Mouse (Mus musculus) liver, embryonic 15.5 days (tissue): ENCODE measurements at regions not wholly inside any gene's neighbourhood (a gene's known extent, or its start where the extent isn't known, plus 50 kb on each side); places are given as distances from the start of the nearest gene placed in this dataset.

Experiments
- ATAC-seq: fragments of 200-750 bp; cut with Nextera tagmentation; 2 replicates; pipeline ENCODE4 v1.8.0; 2017; ENCODE audit warnings: moderate number of reproducible peaks, mild to moderate bottlenecking, moderate library complexity; ENCODE audit not compliant: insufficient read depth
- H3K27ac ChIP-seq: fragments of 300-500 bp; sonication (generic); replicated peaks from 2 replicates; pipeline ENCODE4 v1.5.1; 2015; ENCODE audit warnings: mild to moderate bottlenecking, inconsistent platforms
- H3K27me3 ChIP-seq: fragments of 300-500 bp; sonication (generic); 2 replicates; pipeline ENCODE4 v1.6.1; 2015; ENCODE audit warnings: mild to moderate bottlenecking, inconsistent platforms
- H3K36me3 ChIP-seq: fragments of 300-500 bp; sonication (generic); replicated peaks from 2 replicates; pipeline ENCODE4 v1.6.1; 2015; ENCODE audit warnings: moderate library complexity, mild to moderate bottlenecking, inconsistent platforms
- H3K4me1 ChIP-seq: fragments of 300-500 bp; sonication (generic); replicated peaks from 2 replicates; pipeline ENCODE4 v1.6.1; 2015; ENCODE audit warnings: inconsistent platforms
- H3K4me2 ChIP-seq: fragments of 300-500 bp; sonication (generic); 2 replicates; pipeline ENCODE4 v1.6.1; 2015; ENCODE audit warnings: moderate library complexity, mild to moderate bottlenecking, inconsistent platforms
- H3K4me3 ChIP-seq: fragments of 300-500 bp; sonication (generic); replicated peaks from 2 replicates; pipeline ENCODE4 v1.5.1; 2015; ENCODE audit warnings: mild to moderate bottlenecking, inconsistent platforms
- H3K9ac ChIP-seq: fragments of 300-500 bp; sonication (generic); 2 replicates; pipeline ENCODE4 v1.6.1; 2015; ENCODE audit warnings: moderate library complexity, mild to moderate bottlenecking, inconsistent platforms
- H3K9me3 ChIP-seq: fragments of 300-500 bp; sonication (generic); replicated peaks from 2 replicates; pipeline ENCODE4 v1.6.1; 2016; ENCODE audit warnings: inconsistent platforms
- WGBS: fragments of 180-500 bp; shearing (Covaris S2); methylation state at CpG from one replicate; pipeline ENCODE4 v1.1.7; 2015; ENCODE audit warnings: mixed read lengths; ENCODE audit not compliant: insufficient replicate concordance; 5-methylcytosine and 5-hydroxymethylcytosine counted together

GRCm38 (mm10) chr4:84018774-84019173 lies 493.4 kb downstream of the Ccdc171 start:
- WGBS, result 60% methylated on average over 7 of the region's 7 CpGs
- H3K36me3 ChIP-seq, result no peaks in the 10 kb centered on the region
- H3K9me3 ChIP-seq, result no peaks in the 10 kb centered on the region
- ATAC-seq, result no peak
- no peaks in the 10 kb centered on the region for H3K4me1 ChIP-seq
- no peaks in the 10 kb centered on the region for H3K27me3 ChIP-seq
- no peak overlapping the region for H3K27ac ChIP-seq
- H3K4me2 ChIP-seq, result no peak overlapping the region
- no peak overlapping the region for H3K9ac ChIP-seq
- no peak overlapping the region for H3K4me3 ChIP-seq

- no peak for ATAC-seq
- Histone ChIP-seq H3K27me3 (no peaks in the 10 kb centered on the region), H3K9me3 (no peaks in the 10 kb centered on the region), H3K9ac (no peak overlapping the region), H3K4me3 (no peak overlapping the region), H3K4me1 (no peaks in the 10 kb centered on the region), H3K27ac (no peak overlapping the region), H3K4me2 (no peak overlapping the region), H3K36me3 (no peaks in the 10 kb centered on the region)
- WGBS, result 49% methylated on average over 14 of the region's 14 CpGs
These were observed 494.3 kb downstream of the Ccdc171 start for GRCm38 (mm10) chr4:84019500-84020255.

- Histone ChIP-seq H3K27ac (no peak overlapping the region), H3K27me3 (no peaks in the 10 kb centered on the region), H3K36me3 (no peaks in the 10 kb centered on the region), H3K4me1 (no peaks in the 10 kb centered on the region), H3K9me3 (no peaks in the 10 kb centered on the region), H3K4me3 (no peak overlapping the region), H3K9ac (no peak overlapping the region), H3K4me2 (no peak overlapping the region)
- ATAC-seq, result no peak
- 75% methylated on average over 1 of the region's 1 CpGs for WGBS
These were observed 495.3 kb downstream of the Ccdc171 start for GRCm38 (mm10) chr4:84020692-84021091.

GRCm38 (mm10) chr4:84022323-84022722 lies 497.0 kb downstream of the Ccdc171 start:
- no peak overlapping the region for H3K4me3 ChIP-seq
- 28% methylated on average over 7 of the region's 7 CpGs for WGBS
- H3K36me3 ChIP-seq, result no peaks in the 10 kb centered on the region
- H3K4me2 ChIP-seq, result no peak overlapping the region
- H3K9ac ChIP-seq, result no peak overlapping the region
- no peak overlapping the region for H3K27ac ChIP-seq
- no peaks in the 10 kb centered on the region for H3K4me1 ChIP-seq
- ATAC-seq, result no peak
- no peaks in the 10 kb centered on the region for H3K9me3 ChIP-seq
- no peaks in the 10 kb centered on the region for H3K27me3 ChIP-seq

GRCm38 (mm10) chr4:84026144-84026543 lies 500.8 kb downstream of the Ccdc171 start:
- 47% methylated on average over 8 of the region's 8 CpGs for WGBS
- H3K9me3 ChIP-seq, result no peaks in the 10 kb centered on the region
- no peak for ATAC-seq

GRCm38 (mm10) chr4:84028120-84028519 lies 502.8 kb downstream of the Ccdc171 start:
- 23% methylated on average over 5 of the region's 5 CpGs for WGBS
- H3K4me3 ChIP-seq, result no peak overlapping the region
- H3K9ac ChIP-seq, result no peak overlapping the region
- no peak overlapping the region for H3K27ac ChIP-seq
- no peak overlapping the region for H3K4me2 ChIP-seq
- ATAC-seq, result no peak
- H3K9me3 ChIP-seq, result no peaks in the 10 kb centered on the region
- no peaks in the 10 kb centered on the region for H3K27me3 ChIP-seq
- no peaks in the 10 kb centered on the region for H3K36me3 ChIP-seq
- no peaks in the 10 kb centered on the region for H3K4me1 ChIP-seq

More at GRCm38 (mm10) chr4:84026144-84026543, 500.8 kb downstream of the Ccdc171 start:
- Histone ChIP-seq H3K4me3 (no peak overlapping the region), H3K27ac (no peak overlapping the region), H3K27me3 (no peaks in the 10 kb centered on the region), H3K9ac (no peak overlapping the region), H3K4me2 (no peak overlapping the region), H3K36me3 (no peaks in the 10 kb centered on the region), H3K4me1 (no peaks in the 10 kb centered on the region)

GRCm38 (mm10) chr4:84030916-84031315 lies 505.6 kb downstream of the Ccdc171 start:
- Histone ChIP-seq H3K36me3 (no peaks in the 10 kb centered on the region), H3K9me3 (no peaks in the 10 kb centered on the region), H3K4me3 (no peak overlapping the region), H3K4me1 (no peaks in the 10 kb centered on the region), H3K9ac (no peak overlapping the region), H3K27ac (no peak overlapping the region), H3K4me2 (no peak overlapping the region), H3K27me3 (no peaks in the 10 kb centered on the region)
- WGBS, result 64% methylated on average over 5 of the region's 5 CpGs
- ATAC-seq, result no peak

- Histone ChIP-seq H3K4me1 (no peaks in the 10 kb centered on the region), H3K9ac (no peak overlapping the region), H3K4me2 (no peak overlapping the region), H3K27ac (no peak overlapping the region), H3K27me3 (no peaks in the 10 kb centered on the region), H3K4me3 (no peak overlapping the region), H3K36me3 (no peaks in the 10 kb centered on the region), H3K9me3 (no peaks in the 10 kb centered on the region)
- 70% methylated on average over 10 of the region's 10 CpGs for WGBS
- no peak for ATAC-seq
These were observed 507.2 kb downstream of the Ccdc171 start for GRCm38 (mm10) chr4:84032505-84032904.

- Histone ChIP-seq H3K4me3 (no peak overlapping the region), H3K4me2 (no peak overlapping the region), H3K36me3 (no peaks in the 10 kb centered on the region), H3K27me3 (no peaks in the 10 kb centered on the region), H3K9me3 (no peaks in the 10 kb centered on the region), H3K9ac (no peak overlapping the region), H3K4me1 (no peaks in the 10 kb centered on the region), H3K27ac (no peak overlapping the region)
- no peak for ATAC-seq
- WGBS, result 65% methylated on average over 1 of the region's 1 CpGs
These were observed 510.0 kb downstream of the Ccdc171 start for GRCm38 (mm10) chr4:84035347-84035746.

GRCm38 (mm10) chr4:84037535-84037934 lies 512.2 kb downstream of the Ccdc171 start:
- no peaks in the 10 kb centered on the region for H3K9me3 ChIP-seq
- no peak overlapping the region for H3K4me3 ChIP-seq
- 48% methylated on average over 3 of the region's 3 CpGs for WGBS
- ATAC-seq, result no peak
- H3K27me3 ChIP-seq, result no peaks in the 10 kb centered on the region
- no peak overlapping the region for H3K27ac ChIP-seq
- H3K4me2 ChIP-seq, result no peak overlapping the region
- H3K36me3 ChIP-seq, result no peaks in the 10 kb centered on the region
- H3K4me1 ChIP-seq, result no peaks in the 10 kb centered on the region
- no peak overlapping the region for H3K9ac ChIP-seq

- Histone ChIP-seq H3K4me2 (no peak overlapping the region), H3K9ac (no peak overlapping the region), H3K36me3 (no peaks in the 10 kb centered on the region), H3K4me3 (no peak overlapping the region), H3K27me3 (no peaks in the 10 kb centered on the region), H3K27ac (no peak overlapping the region), H3K4me1 (no peaks in the 10 kb centered on the region), H3K9me3 (no peaks in the 10 kb centered on the region)
- WGBS, result 69% methylated on average over 6 of the region's 6 CpGs
- no peak for ATAC-seq
These were observed 524.9 kb downstream of the Ccdc171 start for GRCm38 (mm10) chr4:84050243-84050642.
